Mouse (Mus musculus): ENCODE measurements around the gene Krtap1-5.
"Not testable (repeated sequence)": the region's sequence is repeated elsewhere in the genome, so short reads cannot be mapped to it uniquely, and the experiment has no call there.

- TF ChIP-seq POLR2A, CTCF (IDR thresholded peaks at IDR 0.05; ENCODE audit: extremely low read depth, insufficient read depth, low read length): not testable (repeated sequence)
Measured at GRCm38 (mm10) chr11:99603208-99603607, 22.4 kb upstream of the Krtap1-5 start, which contains the start of gene Gm11938.

All from cortical plate, adult 2 months (tissue).